Mouse (Mus musculus) thymus, adult 2 months (tissue): ENCODE measurements around the gene Dynlrb1.

ENCODE experiments used
- CTCF ChIP-seq: fragments of 200-500 bp; IDR thresholded peaks from 2 replicates; pipeline ENCODE4 v1.5.1; 2012; ENCODE audit warnings: mild to moderate bottlenecking, control low read depth, low read length, moderate library complexity, borderline replicate concordance; ENCODE audit not compliant: control insufficient read depth, poor library complexity, insufficient read depth; ENCODE audit errors: extremely low read depth
- POLR2A ChIP-seq: fragments of 200-500 bp; IDR thresholded peaks from 2 replicates; pipeline ENCODE4 v1.6.1; 2012; ENCODE audit warnings: mild to moderate bottlenecking, low read length, control low read depth, moderate library complexity; ENCODE audit not compliant: control insufficient read depth, poor library complexity, insufficient read depth; ENCODE audit errors: extremely low read depth

DNA sequence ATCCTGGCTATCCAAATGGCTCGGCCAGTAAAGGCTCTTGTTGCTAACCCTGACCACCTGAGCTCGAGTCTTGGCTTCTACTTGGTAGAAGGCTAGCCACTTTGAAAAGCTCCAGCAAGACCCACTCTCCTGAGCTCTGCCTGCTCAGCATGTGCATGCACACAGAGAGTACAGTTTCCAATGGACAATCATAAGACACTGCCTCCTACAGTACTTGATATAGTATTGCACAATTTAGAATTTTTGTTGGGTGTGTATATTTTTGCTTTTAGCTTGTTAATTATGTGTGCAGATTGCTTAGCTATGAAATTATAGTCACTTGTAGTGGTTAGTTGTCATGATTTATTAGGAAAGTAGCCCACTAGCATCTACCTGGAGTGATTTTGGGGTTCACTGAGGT, 12.4 kb downstream of the Dynlrb1 start:
- TF ChIP-seq CTCF = no peak
- no peak for TF ChIP-seq POLR2A
